Mouse (Mus musculus) c-Kit-positive CD71-negative TER-119-negative erythroid progenitor cells, embryonic 14.5 days (primary cell): Measurements from ENCODE around the gene 2310061I04Rik.
A peak's percentile ranks its signal among the peaks of the same experiment; 100 is the strongest.
"Not testable (repeated sequence)": the region's sequence is repeated elsewhere in the genome, so short reads cannot be mapped to it uniquely, and the experiment has no call there.

ENCODE experiments used
- DNase-seq: peaks from one replicate; pipeline ENCODE4 v3.0.0-alpha.2; 2013; ENCODE audit warnings: low read depth

Gene 2310061I04Rik

GRCm38 (mm10) chr17:35896781-35897643 lies at the start of gene 2310061I04Rik:
Gene 2310061I04Rik, minus strand, starts transcription at chr17:35897431.
- no peak for DNase-seq

GRCm38 (mm10) chr17:35939941-35940340 lies 42.7 kb upstream of the 2310061I04Rik start:
- no peak for DNase-seq

GRCm38 (mm10) chr17:35939108-35939507 lies 41.9 kb upstream of the 2310061I04Rik start:
- no peak for DNase-seq

GRCm38 (mm10) chr17:35937700-35938348 lies 40.6 kb upstream of the 2310061I04Rik start:
- DNase-seq = no peak

GRCm38 (mm10) chr17:35935763-35936162 lies 38.5 kb upstream of the 2310061I04Rik start:
- DNase-seq = not testable (repeated sequence)

- no peak for DNase-seq
Measured at GRCm38 (mm10) chr17:35932608-35933007, 35.4 kb upstream of the 2310061I04Rik start.

- DNase-seq = no peak
Measured at GRCm38 (mm10) chr17:35930627-35931026, 33.4 kb upstream of the 2310061I04Rik start.

GRCm38 (mm10) chr17:35929534-35929933 lies 32.3 kb upstream of the 2310061I04Rik start:
- DNase-seq = no peak

GRCm38 (mm10) chr17:35927471-35927870 lies 30.2 kb upstream of the 2310061I04Rik start:
- no peak for DNase-seq

- no peak for DNase-seq
Measured at GRCm38 (mm10) chr17:35923281-35923680, 26.1 kb upstream of the 2310061I04Rik start.

- DNase-seq = no peak
Measured at GRCm38 (mm10) chr17:35922566-35922965, 25.3 kb upstream of the 2310061I04Rik start.

GRCm38 (mm10) chr17:35921710-35922109 lies 24.5 kb upstream of the 2310061I04Rik start:
- no peak for DNase-seq

GRCm38 (mm10) chr17:35920862-35921562 lies 23.8 kb upstream of the 2310061I04Rik start:
- no peak for DNase-seq

- DNase-seq = no peak
Measured at GRCm38 (mm10) chr17:35920384-35920783, 23.2 kb upstream of the 2310061I04Rik start.

GRCm38 (mm10) chr17:35919864-35920301 lies 22.7 kb upstream of the 2310061I04Rik start:
- no peak for DNase-seq

GRCm38 (mm10) chr17:35919060-35919715 lies 22.0 kb upstream of the 2310061I04Rik start:
- DNase-seq = peak; percentile 97

GRCm38 (mm10) chr17:35918276-35919059 lies 21.2 kb upstream of the 2310061I04Rik start:
- no peak for DNase-seq

GRCm38 (mm10) chr17:35917463-35918251 lies 20.4 kb upstream of the 2310061I04Rik start:
- DNase-seq = no peak

- DNase-seq = no peak
Measured at GRCm38 (mm10) chr17:35917143-35917462, 19.9 kb upstream of the 2310061I04Rik start.
